Mouse (Mus musculus): ENCODE results near the gene Car5a.

DNA sequence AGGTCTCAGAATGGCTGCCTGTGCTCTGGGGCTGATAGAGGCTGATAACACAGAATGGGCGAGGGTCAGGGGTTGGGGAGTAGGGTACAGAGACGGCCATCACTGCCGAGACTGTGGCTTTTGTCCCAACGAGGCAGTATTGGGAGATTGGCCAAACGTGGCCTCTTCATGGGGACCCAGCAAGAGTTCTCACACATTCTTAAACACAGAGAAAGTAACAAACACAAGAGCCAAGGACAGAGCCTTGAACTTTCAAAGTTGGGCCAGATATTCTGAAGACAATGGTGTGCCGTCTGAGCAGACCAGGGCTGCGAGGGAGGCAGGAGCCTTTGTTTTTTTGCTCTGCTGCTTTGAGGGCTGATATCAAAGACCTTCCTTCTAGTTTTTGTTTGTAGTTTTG is 32.7 kb downstream of the Car5a start:
- TF ChIP-seq GATA1 (IDR thresholded peaks at IDR 0.05; ENCODE audit: low read length) (no peak), TAL1 (IDR thresholded peaks at IDR 0.05; ENCODE audit: low read length) (no peak)

Data from erythroblast, embryonic 14.5 days (primary cell).